In the genomic region with DNA sequence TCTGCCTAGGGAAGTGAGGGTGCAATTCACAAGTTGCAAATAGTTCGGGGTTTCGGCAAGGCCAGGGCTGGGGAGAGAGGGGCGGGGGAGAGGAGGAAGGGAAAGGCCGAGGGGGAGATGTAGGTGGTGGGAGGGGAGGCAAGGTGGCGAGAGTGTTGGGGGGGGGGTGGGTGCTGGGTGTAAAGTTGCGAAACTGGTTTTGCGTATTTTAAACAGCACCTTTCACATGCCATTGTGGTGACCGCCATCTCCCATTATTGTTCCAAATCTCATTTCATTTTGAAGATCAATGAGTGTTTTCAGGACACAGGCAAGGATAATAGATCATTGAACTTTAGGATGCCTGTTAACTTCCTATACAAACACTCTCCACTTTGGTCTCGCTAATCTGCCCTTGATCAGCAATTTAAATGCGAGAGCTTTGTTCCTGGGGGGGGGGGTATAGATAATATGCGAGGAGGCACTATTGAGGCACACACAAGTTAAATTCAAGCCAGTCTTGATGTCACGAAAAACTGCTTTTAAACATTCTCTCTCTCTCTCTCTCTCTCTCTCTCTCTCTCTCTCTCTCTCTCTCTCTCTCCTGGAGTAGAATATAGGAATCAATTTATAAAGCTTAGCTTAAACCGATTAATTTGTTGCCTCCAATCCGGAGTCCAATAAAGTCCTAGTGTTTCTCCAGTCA, we compare ENCODE assay signal across 7 mouse cellular contexts. TPM values are rescaled to one million over a fixed set of nuclear protein-coding genes. Genes with fewer than 3 reads are reported as not detected.
A peak's percentile ranks its signal among the peaks of the same experiment; 100 is the strongest.
DNase-seq lines count a peak whose midpoint lies in the region; ATAC-seq and TF ChIP-seq lines count a peak whose summit lies in the region.

No protein-coding gene starts in this region.

- peak overlapping the region; percentile 96 for H3K4me2 ChIP-seq in liver, embryonic 13.5 days
- H3K4me2 ChIP-seq in stomach, embryonic 16.5 days (ENCODE audit: low read depth, low read length): peak overlapping the region; percentile 73

- H3K9ac ChIP-seq in liver, embryonic 13.5 days: peak overlapping the region; percentile 84
- peak overlapping the region; percentile 98 for H3K9ac ChIP-seq in stomach, embryonic 16.5 days (ENCODE audit: low read length)

- no peak for ATAC-seq in liver, embryonic 13.5 days (ENCODE audit: low read depth)
- no peak; the same call in none of the 2 replicates for ATAC-seq in stomach, embryonic 16.5 days (ENCODE audit: insufficient read depth, low FRiP score)

- no peak for TF ChIP-seq POLR2A in spleen, adult 2 months (IDR thresholded peaks at IDR 0.05; ENCODE audit: low read depth, low read length)

- no peak for DNase-seq in spleen, adult 2 months (ENCODE audit: low read depth in 1 of 2, low spot score in 2 of 2)
- DNase-seq in spleen, postnatal 4 days (ENCODE audit: low spot score in 2 of 2): no peak
- DNase-seq in forebrain, embryonic 10.5 days (ENCODE audit: extremely low spot score, low spot score): peak; percentile 14
- no peak for DNase-seq in liver, embryonic 13.5 days
- DNase-seq in adrenal gland, postnatal 25 days: no peak
- no peak for DNase-seq in kidney, adult 18-20 months

- peaks cover 5% of the 10 kb centered on the region for H3K4me1 ChIP-seq in spleen, adult 2 months (ENCODE audit: control insufficient read depth, insufficient read depth, insufficient read length)
- peaks cover 69% of the 10 kb centered on the region for H3K4me1 ChIP-seq in forebrain, embryonic 10.5 days
- H3K4me1 ChIP-seq in liver, embryonic 13.5 days (replicated peaks): peaks cover 72% of the 10 kb centered on the region
- peaks cover 30% of the 10 kb centered on the region for H3K4me1 ChIP-seq in stomach, embryonic 16.5 days (ENCODE audit: control insufficient read depth, insufficient read depth, low read length)

- WGBS in spleen, adult 2 months: 2% methylated on average over 14 of the region's 14 CpGs
- 0% methylated on average over 14 of the region's 14 CpGs for WGBS in forebrain, embryonic 10.5 days
- WGBS in liver, embryonic 13.5 days (ENCODE audit: insufficient replicate concordance): under 1% methylated on average over 14 of the region's 14 CpGs
- whole genome bisulfite sequencing in stomach, embryonic 16.5 days: under 1% methylated on average over 14 of the region's 14 CpGs

- peak overlapping the region; percentile 36; the same call in 1 of the 2 replicates for H3K27ac ChIP-seq in spleen, adult 2 months (ENCODE audit: insufficient read depth, low read length)
- peak overlapping the region; percentile 98 for H3K27ac ChIP-seq in forebrain, embryonic 10.5 days
- H3K27ac ChIP-seq in liver, embryonic 13.5 days: peak overlapping the region; percentile 86
- peak overlapping the region; percentile 98 for H3K27ac ChIP-seq in stomach, embryonic 16.5 days (ENCODE audit: low read length)

- no peaks in the 10 kb centered on the region for H3K36me3 ChIP-seq in spleen, adult 2 months (ENCODE audit: control insufficient read depth, insufficient read depth, low read length)
- H3K36me3 ChIP-seq in forebrain, embryonic 10.5 days (replicated peaks): peaks cover 18% of the 10 kb centered on the region
- no peaks in the 10 kb centered on the region for H3K36me3 ChIP-seq in liver, embryonic 13.5 days
- H3K36me3 ChIP-seq in stomach, embryonic 16.5 days (ENCODE audit: control insufficient read depth, insufficient read depth, low read length): 0 out of 2 replicates have a peak, but pooled peaks cover 2% of the 10 kb centered on the region

- no peaks in the 10 kb centered on the region for H3K9me3 ChIP-seq in forebrain, embryonic 10.5 days
- H3K9me3 ChIP-seq in liver, embryonic 13.5 days (replicated peaks): no peaks in the 10 kb centered on the region
- no peaks in the 10 kb centered on the region for H3K9me3 ChIP-seq in stomach, embryonic 16.5 days (replicated peaks; ENCODE audit: control insufficient read depth, low read length)

- H3K27me3 ChIP-seq in spleen, adult 2 months (ENCODE audit: control insufficient read depth, insufficient read depth, low read length): no peaks in the 10 kb centered on the region
- peaks cover 26% of the 10 kb centered on the region for H3K27me3 ChIP-seq in forebrain, embryonic 10.5 days (ENCODE audit: poor library complexity, severe bottlenecking)
- H3K27me3 ChIP-seq in liver, embryonic 13.5 days: no peaks in the 10 kb centered on the region
- no peaks in the 10 kb centered on the region for H3K27me3 ChIP-seq in stomach, embryonic 16.5 days (ENCODE audit: control insufficient read depth, insufficient read depth, low read length)

- TF ChIP-seq CTCF in spleen, adult 2 months (IDR thresholded peaks at IDR 0.05; ENCODE audit: extremely low read depth, insufficient read depth, insufficient read length, insufficient replicate concordance): no peak

- H3K4me3 ChIP-seq in spleen, adult 2 months (ENCODE audit: extremely low read depth, insufficient read depth, insufficient read length): peak overlapping the region; percentile 81
- peak overlapping the region; percentile 87 for H3K4me3 ChIP-seq in forebrain, embryonic 10.5 days
- H3K4me3 ChIP-seq in liver, embryonic 13.5 days (replicated peaks): peak overlapping the region; percentile 78
- peak overlapping the region; percentile 89 for H3K4me3 ChIP-seq in stomach, embryonic 16.5 days (replicated peaks; ENCODE audit: low read length)

RNA-seq across cellular contexts. Expression of a gene that starts 2.3 kb away (rescaled TPM):
- polyA plus RNA-seq in spleen, adult 2 months (2012; rRNA removed): 37.3 and 38.9 TPM in 2 replicates
- 31.6 and 36.2 TPM in 2 replicates for polyA plus RNA-seq in forebrain, embryonic 10.5 days (2016; fragmentation: Nextera tagmentation; extraction: Ambion mirVana)
- polyA plus RNA-seq in liver, embryonic 13.5 days (2015; fragmentation: Nextera tagmentation; extraction: Ambion mirVana): 16.7 and 17.2 TPM in 2 replicates
- polyA plus RNA-seq in stomach, embryonic 16.5 days (2015; fragmentation: Nextera tagmentation; extraction: Ambion mirVana): 75.8 and 76.8 TPM in 2 replicates
- 92.8 and 97.9 TPM in 2 replicates for total RNA-seq in adrenal gland, postnatal 25 days (2021)

Comparison
In these comparisons a context has a peak if more than half of its experiments do, and no peak if none do; other contexts are left out.
1. H3K27ac ChIP-seq: peak in every context shown above with its lines; median percentile 98 in forebrain, embryonic 10.5 days; 98 in stomach, embryonic 16.5 days; 86 in liver, embryonic 13.5 days; 36 in spleen, adult 2 months.